Mouse (Mus musculus): ENCODE data around the gene Hspa4l.
"Not testable (repeated sequence)": the region's sequence is repeated elsewhere in the genome, so short reads cannot be mapped to it uniquely, and the experiment has no call there.

- TF ChIP-seq EP300, CTCF (IDR thresholded peaks at IDR 0.05): not testable (repeated sequence)
Measured at GRCm38 (mm10) chr3:40845521-40845920, 101.2 kb downstream of the Hspa4l start.

Data from lung, postnatal 0 days (tissue).